Mouse (Mus musculus): ENCODE data around the gene Prdm11.

Prdm11 gene

GRCm38 (mm10) chr2:93045818-93046508, at the start of gene Prdm11:
Gene Prdm11, minus strand, starts transcription at chr2:93046167.
- DNase-seq: no peak

- no peak for DNase-seq
Observed at GRCm38 (mm10) chr2:93092347-93092746, 46.4 kb upstream of the Prdm11 start.

- no peak for DNase-seq
Observed at GRCm38 (mm10) chr2:93091679-93092078, 45.7 kb upstream of the Prdm11 start.

- DNase-seq: no peak
Observed at GRCm38 (mm10) chr2:93089379-93090089, 43.6 kb upstream of the Prdm11 start.

- no peak for DNase-seq
Observed at GRCm38 (mm10) chr2:93088006-93088405, 42.0 kb upstream of the Prdm11 start.

GRCm38 (mm10) chr2:93085291-93086027, 39.5 kb upstream of the Prdm11 start:
- DNase-seq: no peak

- no peak for DNase-seq
Observed at GRCm38 (mm10) chr2:93084481-93084880, 38.5 kb upstream of the Prdm11 start.

GRCm38 (mm10) chr2:93083317-93083716, 37.4 kb upstream of the Prdm11 start:
- no peak for DNase-seq

GRCm38 (mm10) chr2:93082846-93083245, 36.9 kb upstream of the Prdm11 start:
- no peak for DNase-seq

- no peak for DNase-seq
Observed at GRCm38 (mm10) chr2:93080871-93081608, 35.1 kb upstream of the Prdm11 start.

GRCm38 (mm10) chr2:93079394-93079793, 33.4 kb upstream of the Prdm11 start:
- DNase-seq: no peak

GRCm38 (mm10) chr2:93076578-93076955, 30.6 kb upstream of the Prdm11 start:
- DNase-seq: no peak

GRCm38 (mm10) chr2:93075738-93076577, 30.0 kb upstream of the Prdm11 start:
- DNase-seq: peak; percentile 68

- DNase-seq: no peak
Observed at GRCm38 (mm10) chr2:93071656-93072055, 25.7 kb upstream of the Prdm11 start.

- DNase-seq: peak; percentile 61
Observed at GRCm38 (mm10) chr2:93068942-93069341, 23.0 kb upstream of the Prdm11 start.

GRCm38 (mm10) chr2:93063347-93063746, 17.4 kb upstream of the Prdm11 start:
- DNase-seq: peak; percentile 54

GRCm38 (mm10) chr2:93051873-93052272, 5.9 kb upstream of the Prdm11 start:
- no peak for DNase-seq

GRCm38 (mm10) chr2:93048601-93049323, 2.8 kb upstream of the Prdm11 start:
- no peak for DNase-seq

- DNase-seq: no peak
Observed at GRCm38 (mm10) chr2:93047491-93048050, 1.6 kb upstream of the Prdm11 start.

GRCm38 (mm10) chr2:93047036-93047435, 1.1 kb upstream of the Prdm11 start:
- DNase-seq: no peak

GRCm38 (mm10) chr2:93046509-93046835, 505 bp upstream of the Prdm11 start:
- DNase-seq: no peak

All from cerebellum, adult 9-11 months (tissue).